Mouse (Mus musculus) embryo, embryonic 11 days (tissue): ENCODE results near the gene Ell.

ENCODE experiments used
- DNase-seq: peaks from one replicate; pipeline ENCODE4 v3.0.0-alpha.2; 2015

Gene Ell

GRCm38 (mm10) chr8:70539077-70539813, at the start of gene Ell:
Gene Ell (plus strand): TSS chr8:70539457.
- DNase-seq: peak; percentile 100

DNA sequence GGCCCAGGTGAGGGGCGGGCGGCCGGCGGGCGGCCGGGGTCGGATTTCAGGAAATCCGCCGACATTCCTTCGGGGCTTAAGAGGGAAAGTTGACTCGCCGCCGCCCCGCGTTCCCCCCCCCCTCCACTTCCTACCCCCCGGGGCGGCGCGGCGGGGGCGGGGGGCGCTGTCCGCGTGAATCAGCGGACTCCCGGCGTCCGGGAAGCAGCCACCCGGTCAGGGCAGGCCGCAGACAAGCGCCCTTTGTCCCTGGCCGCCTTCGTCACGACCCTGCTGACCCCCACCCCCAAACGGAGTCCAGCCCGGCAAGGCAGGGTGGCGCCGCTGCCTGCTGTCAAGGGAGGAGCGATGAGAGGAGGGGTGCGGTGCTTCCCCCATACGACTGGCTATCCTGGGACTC, 49.7 kb upstream of the Ell start:
- DNase-seq: peak; percentile 57

DNA sequence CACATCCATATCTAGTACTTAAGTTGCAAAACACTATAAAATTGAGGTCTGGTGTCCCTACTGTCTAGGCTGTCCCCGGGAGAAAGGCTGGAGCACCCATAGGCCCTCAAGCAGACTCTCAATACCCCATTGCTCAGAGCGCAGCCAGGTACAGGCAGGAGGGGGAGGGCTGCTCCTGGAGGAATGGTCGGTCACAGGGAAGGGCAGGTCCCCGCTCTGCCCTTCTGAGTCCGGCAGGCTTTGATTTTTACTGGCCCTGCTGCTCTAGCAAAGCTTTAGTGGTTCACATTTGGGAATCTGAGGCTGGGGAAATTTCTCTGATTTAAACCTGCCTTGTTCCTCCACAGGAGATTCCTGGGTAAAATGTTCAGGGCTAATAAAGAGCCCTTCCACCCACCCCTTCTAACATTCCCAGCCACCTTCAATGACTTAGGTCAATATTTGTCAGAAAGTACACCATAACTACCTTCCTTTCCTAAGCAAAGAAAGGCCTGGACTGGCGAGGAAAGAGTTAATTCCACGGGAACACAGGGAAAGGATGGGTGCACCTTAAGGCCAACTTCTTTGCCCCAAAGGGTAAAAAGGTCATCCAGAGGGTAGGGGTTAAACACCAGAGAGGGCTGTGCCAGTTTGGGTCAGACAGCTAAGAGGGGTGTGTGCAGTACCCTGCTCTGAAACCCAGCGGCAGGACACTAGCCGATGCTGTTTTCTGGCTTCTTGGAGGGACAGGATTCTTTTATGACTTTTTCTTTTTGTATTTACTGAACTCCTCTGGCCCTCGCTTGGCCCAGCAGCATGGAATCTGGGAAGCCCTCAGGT, 49.0 kb upstream of the Ell start:
- DNase-seq: peak; percentile 39

DNA sequence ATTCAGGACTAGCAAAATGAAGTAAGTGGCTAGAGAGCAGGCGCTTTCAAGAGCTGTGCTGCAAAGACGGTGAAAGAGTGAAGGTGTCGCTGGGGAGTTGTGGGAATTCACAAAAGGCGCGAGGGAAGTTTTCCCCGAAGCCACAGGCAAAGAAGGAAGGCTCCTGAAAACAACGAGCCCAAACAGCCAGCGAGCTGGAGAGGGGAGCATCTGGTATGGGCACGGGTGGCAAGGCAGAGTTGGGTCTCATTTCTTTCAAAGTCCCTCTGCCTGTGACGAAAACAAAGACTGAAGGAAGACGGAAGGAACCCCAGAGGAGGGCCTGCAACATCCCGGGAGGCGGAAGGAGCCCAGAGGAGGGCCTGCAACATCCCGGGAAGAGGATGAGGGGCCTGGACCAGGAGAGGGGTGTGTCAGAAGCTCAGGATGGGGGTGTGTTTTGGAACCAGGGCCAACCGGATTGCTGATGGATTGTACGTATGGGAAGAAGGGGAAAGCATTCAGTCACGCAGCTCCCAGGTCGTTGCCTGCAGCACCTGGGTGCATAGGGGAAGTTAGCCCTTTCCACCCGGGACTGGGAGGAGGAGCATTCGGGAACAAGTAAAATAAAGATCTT, 48.3 kb upstream of the Ell start:
- DNase-seq: peak; percentile 40

DNA sequence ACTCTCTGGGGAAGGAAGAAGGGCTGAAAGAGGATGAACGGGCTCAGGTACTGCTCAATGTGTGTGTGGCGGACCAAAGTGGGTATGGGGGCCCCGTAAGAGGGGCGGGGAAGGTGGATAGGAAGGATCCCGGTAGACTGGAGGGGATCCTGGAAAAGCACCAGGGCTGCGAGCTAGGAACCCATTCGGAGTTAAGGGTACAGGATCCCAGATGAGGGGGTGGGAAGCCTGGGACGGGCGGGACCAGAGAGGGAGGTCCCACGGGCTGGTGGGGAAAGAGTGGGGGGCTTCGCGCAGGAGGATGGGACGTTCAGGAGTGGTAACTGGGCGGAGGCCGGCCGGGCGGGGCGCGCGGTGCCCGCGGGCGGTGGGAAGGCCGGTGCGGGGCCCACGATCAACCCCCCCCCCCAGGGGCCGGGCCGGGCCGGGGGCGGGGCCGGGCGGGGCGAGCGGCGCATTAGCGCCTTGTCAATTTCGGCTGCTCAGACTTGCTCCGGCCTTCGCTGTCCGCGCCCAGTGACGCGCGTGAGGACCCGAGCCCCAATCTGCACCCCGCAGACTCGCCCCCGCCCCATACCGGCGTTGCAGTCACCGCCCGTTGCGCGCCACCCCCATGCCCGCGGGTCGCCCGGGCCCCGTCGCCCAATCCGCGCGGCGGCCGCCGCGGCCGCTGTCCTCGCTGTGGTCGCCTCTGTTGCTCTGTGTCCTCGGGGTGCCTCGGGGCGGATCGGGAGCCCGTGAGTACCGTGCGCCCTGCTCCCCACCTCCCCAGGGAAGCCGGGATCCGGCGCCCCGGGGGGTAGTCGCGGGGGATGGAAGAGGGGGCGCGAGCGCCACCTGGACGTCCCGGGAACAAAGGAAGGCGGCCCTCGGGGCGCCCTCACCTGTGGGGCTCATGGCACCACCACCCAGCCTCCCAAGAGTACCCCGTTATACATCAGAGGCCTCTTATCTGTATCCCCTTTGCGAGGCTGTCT, 46.3 kb upstream of the Ell start, which contains the start of gene Crlf1:
TSS of gene Crlf1 (plus strand) at position 495 of the 977 bp plus-strand sequence.
- DNase-seq: peak; percentile 41

DNA sequence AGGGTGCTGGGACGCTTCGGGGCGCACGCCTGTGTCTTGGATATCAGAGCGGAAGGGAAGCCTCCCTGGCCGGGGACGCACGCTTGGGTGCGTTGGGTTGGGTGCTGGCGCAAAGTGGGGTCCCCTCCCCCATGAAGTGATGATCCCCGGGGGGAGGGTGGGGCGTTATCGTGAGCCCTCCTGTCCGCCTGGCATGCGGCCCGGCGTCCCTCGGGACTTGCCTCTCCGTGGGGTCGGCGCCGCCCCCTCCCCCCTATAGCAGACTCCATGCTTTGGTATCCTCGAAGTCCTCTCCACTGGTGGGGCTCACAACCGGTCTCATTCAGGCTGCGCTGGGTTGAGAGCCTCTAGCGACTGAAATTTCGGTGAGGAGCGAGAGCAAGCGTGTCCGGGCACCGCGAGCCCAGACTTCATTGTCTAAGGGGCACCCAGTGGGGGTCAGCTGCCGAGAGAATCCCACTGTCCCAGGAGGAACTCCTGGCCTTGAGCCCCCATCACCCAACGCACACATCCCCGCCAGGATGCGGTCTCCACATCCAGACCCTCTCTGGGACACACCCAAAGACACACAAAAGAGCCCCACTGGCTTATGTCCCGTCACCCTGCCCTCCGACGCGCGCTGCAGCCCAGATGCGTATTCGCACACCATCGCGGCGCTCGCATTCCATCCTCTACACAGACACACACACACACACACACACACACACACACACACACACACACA, 45.4 kb upstream of the Ell start:
- DNase-seq: peak; percentile 24

DNA sequence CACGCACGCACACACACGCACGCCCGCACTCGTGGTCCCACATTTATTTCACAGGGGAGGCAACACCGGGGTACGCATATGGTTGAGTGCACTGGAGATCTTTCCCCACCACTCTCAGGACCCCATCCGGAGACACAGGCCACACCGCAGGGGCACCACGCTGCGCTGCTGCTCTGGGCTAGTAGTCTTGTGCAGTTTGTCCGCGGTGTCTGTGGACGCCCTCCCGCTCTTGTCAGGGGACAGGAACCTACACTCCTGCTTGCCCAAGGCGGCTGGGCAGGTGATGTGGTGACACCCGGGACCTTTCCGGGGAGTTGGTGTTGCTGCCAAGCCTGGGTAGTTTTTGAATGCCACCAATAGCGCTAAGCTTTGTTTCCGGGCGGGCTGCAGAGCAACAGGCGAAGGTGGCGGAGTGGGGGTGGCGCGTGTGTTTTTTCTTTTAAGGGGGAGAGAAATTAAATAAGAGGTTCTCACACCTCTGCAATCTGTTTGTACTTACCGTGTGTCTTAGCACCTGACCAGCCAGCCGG, 44.8 kb upstream of the Ell start:
- peak; percentile 21 for DNase-seq

- DNase-seq: peak; percentile 13
Measured at GRCm38 (mm10) chr8:70495001-70495770, 44.1 kb upstream of the Ell start.

GRCm38 (mm10) chr8:70495771-70496062, 43.5 kb upstream of the Ell start:
- DNase-seq: peak; percentile 42

DNA sequence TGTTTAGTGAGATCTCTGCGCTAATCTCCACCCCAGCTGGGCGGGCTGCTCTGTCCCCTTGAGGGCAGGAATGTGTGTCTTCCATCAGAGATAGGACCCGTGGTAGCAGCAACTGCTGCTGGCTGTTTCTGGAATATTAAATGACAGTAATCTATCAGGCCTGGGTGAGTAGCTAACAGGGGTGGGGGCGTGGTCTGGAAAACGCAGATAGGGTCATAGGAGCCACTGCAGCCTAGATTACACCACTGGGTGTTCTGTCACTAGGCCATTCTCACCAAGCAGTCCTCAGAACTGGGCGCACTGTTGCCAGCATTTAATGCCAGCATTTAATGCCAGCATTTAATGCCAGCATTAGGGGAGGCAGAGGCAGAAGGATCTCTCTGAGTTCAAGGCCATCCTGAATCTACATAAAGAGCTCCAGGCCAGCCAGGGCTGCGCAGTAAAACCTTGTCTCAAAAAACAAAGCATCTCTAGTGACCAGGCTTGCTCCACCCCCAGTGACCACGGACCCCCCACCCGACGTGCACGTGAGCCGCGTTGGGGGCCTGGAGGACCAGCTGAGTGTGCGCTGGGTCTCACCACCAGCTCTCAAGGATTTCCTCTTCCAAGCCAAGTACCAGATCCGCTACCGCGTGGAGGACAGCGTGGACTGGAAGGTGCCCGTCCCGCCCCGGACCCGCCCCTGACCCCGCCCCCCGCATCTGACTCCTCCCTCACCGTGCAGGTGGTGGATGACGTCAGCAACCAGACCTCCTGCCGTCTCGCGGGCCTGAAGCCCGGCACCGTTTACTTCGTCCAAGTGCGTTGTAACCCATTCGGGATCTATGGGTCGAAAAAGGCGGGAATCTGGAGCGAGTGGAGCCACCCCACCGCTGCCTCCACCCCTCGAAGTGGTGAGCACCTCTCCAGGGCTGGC, 38.6 kb upstream of the Ell start:
- peak; percentile 20 for DNase-seq

- DNase-seq: peak; percentile 34
Measured at GRCm38 (mm10) chr8:70501820-70502529, 37.3 kb upstream of the Ell start.

DNA sequence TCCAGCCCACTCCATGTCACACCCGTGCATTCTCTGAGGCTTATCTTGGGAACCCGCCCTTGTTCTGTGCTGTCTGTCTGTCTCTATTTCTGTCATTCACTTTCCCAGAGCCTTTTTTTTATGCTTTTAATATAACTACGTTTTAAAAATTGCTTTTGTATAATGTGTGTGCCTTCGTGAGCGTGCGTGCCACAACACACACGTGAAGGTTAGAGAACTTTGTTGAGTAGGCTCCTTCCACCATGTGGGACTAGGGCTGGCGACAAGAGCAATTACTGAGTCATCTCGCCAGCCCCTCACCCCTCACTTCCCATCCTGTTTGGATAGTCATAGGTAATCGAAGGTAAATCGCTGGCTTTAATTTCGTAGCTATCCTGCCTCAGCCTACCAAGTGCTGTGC, 36.7 kb upstream of the Ell start:
- no peak for DNase-seq

GRCm38 (mm10) chr8:70503062-70503750, 36.1 kb upstream of the Ell start:
- peak; percentile 88 for DNase-seq

DNA sequence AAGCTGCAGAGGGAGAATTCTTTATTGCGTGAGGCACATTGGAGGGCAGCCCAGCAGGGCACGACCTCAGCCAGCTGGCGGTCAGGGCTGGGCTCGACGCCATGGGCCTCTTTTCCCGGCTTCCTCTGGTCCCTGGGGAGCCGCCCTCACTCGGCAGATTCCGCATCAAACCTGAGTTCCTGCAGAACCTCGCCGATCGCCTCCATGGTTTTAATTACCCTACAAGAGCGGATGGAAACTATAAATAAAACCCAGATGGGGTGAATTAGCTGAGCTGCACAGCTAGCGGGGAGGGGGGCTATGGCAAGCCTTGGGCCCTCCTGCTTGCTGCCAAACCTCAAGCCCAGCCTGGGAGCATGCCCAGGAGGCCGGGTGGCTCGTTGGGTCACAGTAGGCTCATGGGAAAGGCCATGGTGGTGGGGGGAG, 35.0 kb upstream of the Ell start:
- peak; percentile 81 for DNase-seq

DNA sequence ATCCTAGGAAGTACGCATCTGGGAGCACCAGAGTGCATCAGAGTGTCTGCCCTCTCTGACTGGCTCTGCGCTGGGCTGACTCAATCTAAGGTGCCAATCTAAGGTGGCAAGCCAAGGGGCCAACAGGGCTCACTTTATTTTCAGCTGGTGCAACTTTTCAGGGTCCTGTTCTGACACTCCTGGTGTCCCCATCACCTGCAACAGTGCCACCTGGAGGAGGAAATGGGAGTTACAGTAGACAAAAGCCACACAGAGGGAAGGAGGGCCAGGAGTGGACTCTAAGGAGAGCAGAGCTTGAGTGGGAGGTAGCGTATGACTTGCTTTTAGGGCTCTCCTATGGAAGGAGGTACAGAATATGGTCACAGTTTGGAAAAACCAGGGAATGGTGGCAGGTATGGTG, 34.4 kb upstream of the Ell start:
- DNase-seq: peak; percentile 80

GRCm38 (mm10) chr8:70505698-70506327, 33.4 kb upstream of the Ell start:
- DNase-seq: no peak

- DNase-seq: peak; percentile 95
Measured at GRCm38 (mm10) chr8:70506328-70507026, 32.8 kb upstream of the Ell start, which contains the start of gene Rex1bd. Gene Rex1bd (minus strand): TSS chr8:70506752.
